Mouse (Mus musculus) R1 (cell line): ENCODE data around the gene Mapk3.
"Not testable (repeated sequence)": the region's sequence is repeated elsewhere in the genome, so short reads cannot be mapped to it uniquely, and the experiment has no call there.

Experiments
- DNase-seq: peaks from one replicate; pipeline ENCODE4 v3.0.0-alpha.2; 2018; ENCODE audit warnings: low read depth, low spot score

Gene Mapk3

DNA sequence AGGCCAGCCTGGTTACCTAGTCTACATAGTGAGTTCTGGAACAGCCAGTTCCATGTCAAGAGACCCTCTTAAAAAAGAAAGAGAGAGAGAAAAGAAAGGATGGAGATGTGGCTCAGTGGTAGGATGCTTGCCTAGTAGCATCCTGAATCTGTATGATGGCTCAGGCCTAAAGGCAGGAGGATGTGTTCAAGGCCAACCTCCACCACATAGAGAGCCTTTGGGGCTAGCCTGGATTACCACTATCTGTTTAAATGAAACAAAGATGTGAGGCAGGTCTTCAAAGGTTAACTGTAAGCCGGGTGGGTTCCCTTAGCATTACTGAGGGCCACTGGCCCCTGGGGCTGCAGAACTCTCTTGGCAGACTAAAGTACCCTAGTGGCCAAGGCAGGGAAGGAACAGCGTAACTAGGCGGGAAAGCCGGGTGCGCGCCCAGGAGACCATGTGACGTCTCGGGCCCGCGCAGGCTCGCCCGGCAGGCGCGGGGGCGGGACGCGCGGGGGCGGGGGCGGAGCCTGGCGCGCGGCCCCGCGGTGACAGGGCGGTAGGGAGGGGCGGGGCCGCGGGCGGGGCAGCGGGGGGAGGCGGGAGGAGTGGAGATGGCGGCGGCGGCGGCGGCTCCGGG, at the start of gene Mapk3:
Gene Mapk3, plus strand, starts transcription at position 552 of the 622 bp plus-strand sequence.
- peak; percentile 94 for DNase-seq

DNA sequence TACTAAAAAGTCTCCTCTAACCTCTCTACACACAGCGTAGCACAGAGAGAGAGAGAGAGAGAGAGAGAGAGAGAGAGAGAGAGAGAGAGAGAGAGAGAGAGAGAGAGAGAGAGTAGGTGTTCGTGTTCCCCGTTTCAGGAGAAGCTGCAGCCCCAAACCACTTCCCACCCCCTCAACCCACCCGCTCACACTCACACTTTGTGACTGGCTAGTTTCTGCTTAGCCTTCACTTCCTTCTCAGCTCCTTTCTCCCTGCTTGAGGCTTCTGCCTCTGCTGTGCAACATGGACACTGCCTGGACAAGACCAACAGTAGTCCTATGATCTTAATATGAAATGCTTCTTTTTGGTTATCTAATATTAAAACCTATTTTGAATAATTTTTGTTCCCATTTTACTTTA, 49.1 kb upstream of the Mapk3 start:
- DNase-seq: no peak

DNA sequence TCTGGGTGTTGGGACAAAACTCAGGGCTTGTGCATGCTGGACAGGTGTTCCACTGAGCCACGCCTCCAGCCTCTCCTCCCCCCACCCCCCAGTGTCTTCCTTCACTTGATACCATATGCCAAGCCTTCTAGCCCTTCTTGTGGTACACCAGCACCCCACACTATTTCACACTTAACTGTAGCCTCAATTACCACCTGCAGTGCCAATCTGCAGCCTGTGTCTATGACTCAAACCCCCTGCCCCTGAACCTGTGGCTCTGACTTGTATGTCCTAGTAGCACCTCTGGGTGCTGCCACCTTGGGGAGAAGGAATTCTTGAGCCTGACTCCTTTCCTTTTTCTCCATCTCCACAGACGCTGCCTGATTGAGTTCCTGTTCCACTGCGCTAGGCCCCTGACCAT, 47.5 kb upstream of the Mapk3 start:
- DNase-seq: no peak

- no peak for DNase-seq
Measured at GRCm38 (mm10) chr7:126715679-126716078, 43.7 kb upstream of the Mapk3 start.

DNA sequence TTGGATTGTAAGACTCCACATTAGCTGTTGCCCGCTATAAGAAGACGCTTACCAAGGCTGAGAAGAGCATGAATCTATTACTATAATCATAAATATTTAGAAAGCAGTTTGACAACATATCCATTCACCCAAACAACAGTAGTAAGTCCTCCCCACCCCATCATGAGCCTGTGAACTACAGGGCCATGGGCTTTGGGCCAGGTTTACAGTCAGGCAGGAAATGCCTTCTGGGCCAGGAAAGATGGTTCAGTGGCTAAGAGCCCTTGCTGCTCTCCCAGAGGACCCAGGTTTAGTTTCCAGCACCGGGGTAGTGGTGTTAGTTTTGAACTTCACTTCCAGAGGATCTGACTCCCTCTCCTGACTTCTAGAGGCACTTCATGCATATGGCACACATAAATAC, 41.8 kb upstream of the Mapk3 start:
- no peak for DNase-seq

DNA sequence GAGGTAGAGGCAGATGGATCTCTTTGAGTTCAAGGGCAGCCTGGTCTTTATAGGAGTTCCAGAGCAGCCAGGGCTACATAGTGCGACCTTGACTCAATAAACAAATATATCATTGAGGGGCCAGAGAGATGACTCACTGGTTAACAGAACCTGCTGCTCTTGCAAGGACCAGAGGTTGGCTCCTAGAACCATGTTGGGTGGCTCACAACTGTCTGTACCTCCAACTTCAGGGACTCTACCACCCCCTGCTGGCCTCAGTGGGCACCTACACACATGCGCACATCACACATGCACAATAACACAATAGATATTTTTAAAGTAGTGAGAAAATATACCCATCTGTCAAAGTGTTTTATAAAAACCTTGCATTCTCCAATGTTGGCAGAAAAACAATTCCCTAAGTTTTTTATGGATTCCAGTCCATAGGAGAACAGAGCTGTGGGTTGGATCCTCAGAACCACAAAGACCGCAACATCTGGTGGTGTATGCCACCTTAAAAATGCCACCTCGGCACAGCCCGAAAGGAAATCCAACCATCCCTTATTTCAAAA, 40.5 kb upstream of the Mapk3 start:
- peak; percentile 80 for DNase-seq

- DNase-seq: no peak
Measured at GRCm38 (mm10) chr7:126721635-126722034, 37.8 kb upstream of the Mapk3 start.

DNA sequence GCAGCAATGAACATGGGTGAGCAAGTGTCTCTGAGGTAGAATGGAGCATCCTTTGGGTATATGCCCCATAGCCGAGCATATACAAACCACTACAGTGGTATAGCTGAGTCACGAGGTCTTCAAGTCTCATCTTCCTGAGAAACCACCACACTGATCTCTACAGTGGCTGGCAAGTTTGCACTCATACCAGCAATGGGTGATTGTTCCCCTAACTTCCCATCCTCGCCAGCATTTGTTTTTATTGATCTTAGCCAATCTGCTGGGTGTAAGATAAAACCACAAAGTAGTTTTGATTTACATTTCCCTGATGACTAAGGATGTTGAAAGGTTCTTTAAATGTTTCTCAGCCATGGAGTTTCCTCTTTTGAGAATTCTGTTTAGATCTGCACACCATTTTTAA, 34.3 kb upstream of the Mapk3 start:
- DNase-seq: no peak

DNA sequence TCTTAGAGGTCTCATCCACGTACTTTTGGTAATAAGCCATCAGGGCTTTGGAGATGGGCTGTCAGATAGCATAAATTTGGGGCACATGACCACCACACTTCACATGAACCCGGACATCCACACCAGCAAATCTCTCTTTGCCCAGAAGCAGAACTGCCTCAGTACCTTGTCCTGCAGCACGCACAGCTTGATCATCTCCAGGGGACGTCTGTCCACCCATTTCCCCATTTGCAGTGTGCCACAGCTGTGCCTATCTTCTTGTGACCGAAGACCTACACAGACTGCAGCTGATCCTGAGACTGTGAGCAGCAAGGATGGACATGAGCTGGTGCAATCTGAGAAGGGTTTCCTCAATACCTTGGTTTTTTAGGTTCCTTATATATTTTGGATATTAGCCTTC, 33.7 kb upstream of the Mapk3 start:
- no peak for DNase-seq

DNA sequence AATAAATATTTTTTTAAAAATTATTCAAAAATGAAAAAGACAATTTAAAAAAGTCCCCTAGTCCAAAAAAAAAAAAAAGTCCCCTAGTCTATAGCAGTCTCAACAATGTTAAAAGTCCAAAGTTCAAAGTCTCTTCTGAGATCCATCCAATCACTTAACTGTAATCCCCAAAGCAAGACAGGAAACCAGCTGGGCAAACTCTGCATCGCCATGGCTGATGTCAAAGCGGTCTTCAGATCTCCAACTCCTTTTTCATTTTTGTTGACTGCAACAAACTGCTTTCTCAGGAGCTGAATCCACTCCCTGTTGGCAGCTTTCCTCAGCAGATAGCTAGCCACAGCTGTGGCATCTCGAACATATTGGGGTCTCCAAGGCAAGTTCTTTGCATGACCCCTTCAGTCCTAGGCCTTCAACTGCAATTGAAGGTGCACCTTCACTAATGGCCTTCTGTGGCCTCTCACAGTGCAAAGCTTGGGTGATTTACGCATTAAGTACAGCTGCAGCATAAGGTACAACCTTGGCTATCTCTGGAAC, 29.1 kb upstream of the Mapk3 start:
- not testable (repeated sequence) for DNase-seq

- DNase-seq: no peak
Measured at GRCm38 (mm10) chr7:126736122-126736521, 23.3 kb upstream of the Mapk3 start.

DNA sequence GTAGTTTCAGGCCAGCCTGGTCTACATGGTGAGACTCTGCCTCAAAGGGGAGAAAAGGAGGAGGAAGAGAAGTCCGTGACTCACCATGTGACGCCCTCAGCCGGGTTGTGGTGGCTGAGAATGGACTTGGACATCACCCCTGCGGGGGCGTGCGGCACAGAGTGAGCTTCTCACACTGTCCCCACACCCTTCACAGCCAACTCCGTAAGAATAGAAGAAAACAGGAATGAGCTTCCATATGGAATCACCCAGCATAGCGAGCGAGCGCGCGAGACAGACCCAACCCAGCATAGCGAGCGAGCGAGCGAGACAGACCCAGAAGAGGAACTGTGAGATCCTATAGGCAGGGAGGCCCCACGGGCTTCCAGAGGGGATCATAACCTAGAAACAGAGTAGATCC, 19.9 kb upstream of the Mapk3 start:
- no peak for DNase-seq

DNA sequence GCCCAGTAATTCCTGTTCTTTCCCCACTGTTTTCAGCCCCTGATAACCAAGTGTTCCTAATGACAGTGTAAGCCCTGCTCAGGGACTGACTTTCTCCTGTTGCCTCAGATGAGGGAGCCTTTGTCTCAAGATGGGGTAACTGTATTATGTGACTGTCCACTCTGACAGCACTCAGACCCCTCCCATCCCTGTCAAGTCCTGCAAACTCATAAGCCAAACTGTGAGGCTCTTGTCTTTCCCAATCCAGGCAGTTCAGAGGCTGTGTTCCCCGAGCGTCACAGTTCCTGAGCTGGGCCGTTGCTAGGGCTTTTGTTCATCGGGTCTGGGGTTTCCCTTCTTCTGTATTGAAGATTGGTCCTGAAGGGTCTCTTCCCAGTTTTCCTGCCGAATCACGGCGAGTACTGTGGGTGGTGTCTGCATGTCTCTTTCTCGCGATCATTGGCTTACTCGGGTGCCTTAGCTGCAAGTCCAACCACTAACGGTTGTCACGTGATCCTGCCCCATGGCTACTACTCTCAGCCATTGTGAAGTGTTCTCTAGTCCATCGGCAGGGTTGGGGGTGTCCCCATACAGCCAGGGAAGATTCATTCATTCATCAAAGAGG, 19.2 kb upstream of the Mapk3 start:
- peak; percentile 63 for DNase-seq

DNA sequence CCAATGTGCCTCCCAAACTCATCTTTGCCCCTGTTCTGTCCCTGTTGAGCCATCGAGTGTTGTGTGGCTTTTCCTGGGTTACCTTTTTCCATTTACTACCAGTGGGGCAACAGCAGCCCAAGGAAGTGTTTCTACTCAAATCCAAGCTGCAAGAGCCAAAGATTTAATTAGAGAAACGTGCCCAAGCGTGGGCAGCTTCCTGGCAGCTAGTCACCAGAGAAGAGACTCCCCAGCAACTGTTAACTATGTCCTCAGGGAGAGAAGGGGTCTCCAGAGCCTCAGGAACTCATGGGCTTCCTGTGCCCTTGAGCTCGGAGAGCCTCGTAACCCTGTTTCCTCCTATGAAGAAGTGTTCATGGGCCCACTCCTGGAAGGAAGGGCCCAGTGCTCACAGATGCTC, 18.4 kb upstream of the Mapk3 start:
- no peak for DNase-seq

GRCm38 (mm10) chr7:126741452-126741851, 17.9 kb upstream of the Mapk3 start:
- DNase-seq: no peak

GRCm38 (mm10) chr7:126741964-126742482, 17.4 kb upstream of the Mapk3 start:
- DNase-seq: no peak

GRCm38 (mm10) chr7:126746066-126746465, 13.3 kb upstream of the Mapk3 start:
- no peak for DNase-seq

GRCm38 (mm10) chr7:126746798-126747197, 12.6 kb upstream of the Mapk3 start:
- DNase-seq: no peak

GRCm38 (mm10) chr7:126748824-126749223, 10.6 kb upstream of the Mapk3 start:
- peak; percentile 30 for DNase-seq

DNA sequence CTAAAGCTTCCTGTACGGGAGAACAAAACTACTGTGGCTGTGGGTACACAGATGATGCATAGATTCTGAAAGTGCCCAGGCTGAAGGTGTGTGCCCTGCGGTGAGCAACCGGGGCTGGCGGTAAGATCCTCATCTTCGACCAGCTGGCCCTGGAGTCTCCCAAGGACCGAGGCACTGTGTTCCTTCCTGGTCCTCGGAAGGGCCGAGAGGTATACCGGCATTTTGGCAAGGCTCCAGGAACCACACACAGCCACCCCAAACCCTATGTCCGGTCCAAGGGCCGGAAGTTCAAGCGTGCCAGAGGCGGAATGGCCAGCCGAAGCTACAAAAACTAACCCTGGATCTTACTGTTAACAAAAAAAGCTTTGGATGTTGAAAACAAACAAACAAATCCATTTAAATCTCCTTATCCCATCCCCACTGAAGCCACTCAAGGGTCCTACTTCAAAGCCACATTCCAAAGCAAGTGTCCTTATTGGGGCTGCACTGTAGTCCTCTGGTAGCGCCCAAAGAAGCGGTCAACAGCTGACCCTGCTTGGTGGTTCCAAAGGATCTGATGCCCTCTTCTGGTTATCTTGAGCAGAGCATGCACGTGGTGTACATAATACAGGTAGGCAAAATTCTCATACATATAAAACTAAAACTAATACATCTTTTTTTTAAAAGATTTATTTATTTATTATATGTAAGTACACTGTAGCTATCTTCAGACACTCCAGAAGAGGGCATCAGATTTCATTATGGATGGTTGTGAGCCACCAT, 9.6 kb upstream of the Mapk3 start:
- no peak for DNase-seq

GRCm38 (mm10) chr7:126754866-126755265, 4.5 kb upstream of the Mapk3 start:
- peak; percentile 88 for DNase-seq

GRCm38 (mm10) chr7:126758539-126758938, 862 bp upstream of the Mapk3 start:
- no peak for DNase-seq
